Mouse (Mus musculus) thymus, postnatal 36 days (tissue): Measurements from ENCODE around the gene Dnajb4.

Experiments
- DNase-seq, 2 experiments: peaks; one replicate each; pipeline ENCODE4 v3.0.0; 2022; ENCODE audit warnings: mixed read lengths in 2 of 2

Dnajb4 gene

DNA sequence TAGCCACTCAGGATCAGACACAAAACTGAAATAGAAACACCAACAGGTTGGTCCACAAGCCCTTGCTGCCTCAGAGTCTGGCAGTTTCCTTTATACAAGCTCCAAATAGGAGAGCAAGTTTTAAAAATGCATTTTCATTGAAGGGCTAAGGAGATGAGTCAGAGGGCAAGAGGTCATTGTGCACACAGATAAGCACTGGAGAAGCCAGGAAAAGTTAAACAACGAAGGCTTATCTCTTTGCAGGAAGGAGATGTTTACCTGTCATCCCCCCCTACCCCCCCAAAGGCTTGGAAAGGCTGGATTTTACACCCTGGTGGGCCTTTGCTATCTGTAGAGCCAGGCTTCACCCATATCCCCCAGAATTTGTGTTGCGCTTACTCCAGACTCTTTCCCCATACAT lies 38.9 kb downstream of the Dnajb4 start:
- no peak for DNase-seq

- DNase-seq, result no peak
Observed at GRCm38 (mm10) chr3:152170407-152170806, 39.7 kb downstream of the Dnajb4 start.

DNA sequence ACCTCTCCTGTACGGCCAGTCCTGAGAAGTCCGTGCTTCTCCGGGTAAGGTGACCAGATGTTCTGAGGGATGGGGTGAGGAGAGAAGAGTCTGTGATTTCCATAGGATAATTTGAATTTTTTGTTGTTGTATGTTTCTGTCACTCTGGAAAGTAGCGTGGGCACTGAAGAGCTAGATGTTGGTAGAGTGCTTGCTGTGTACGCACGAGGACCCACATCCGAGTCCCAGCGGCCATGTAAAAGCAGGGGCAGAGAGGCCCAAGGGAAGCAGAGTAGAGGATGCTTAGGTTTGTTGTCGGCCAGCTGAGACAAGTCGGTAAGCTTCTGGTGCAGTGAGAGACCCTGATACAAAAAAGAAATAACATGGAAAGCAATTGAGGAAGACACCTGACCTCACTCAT lies 42.1 kb downstream of the Dnajb4 start:
- DNase-seq, result no peak

GRCm38 (mm10) chr3:152166699-152167451 lies 43.2 kb downstream of the Dnajb4 start:
- no peak for DNase-seq

- DNase-seq, result no peak
Observed at GRCm38 (mm10) chr3:152166099-152166423, 44.0 kb downstream of the Dnajb4 start, which contains the start of gene Gipc2. Gipc2 (minus strand) TSS chr3:152166230.

- DNase-seq, result peak; percentile 11 to 16
Observed at GRCm38 (mm10) chr3:152165351-152166098, 44.6 kb downstream of the Dnajb4 start.

DNA sequence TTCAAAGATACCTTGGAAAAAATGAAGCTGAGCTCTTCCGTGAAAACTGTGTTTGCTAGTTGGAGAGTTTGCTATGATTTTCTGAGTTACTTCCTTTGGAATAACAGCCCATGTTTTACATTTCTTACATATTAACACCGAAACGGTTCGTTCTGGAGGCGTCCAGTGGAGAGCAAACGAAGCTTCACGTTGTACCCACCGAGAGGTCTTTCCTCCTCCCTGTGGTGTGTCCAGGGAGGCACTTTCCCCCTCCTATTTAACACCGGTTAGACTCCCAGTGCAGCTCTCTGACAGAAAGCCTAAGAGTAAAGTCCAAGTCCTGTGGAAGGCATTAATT lies 45.1 kb downstream of the Dnajb4 start:
- DNase-seq, result no peak

- DNase-seq, result no peak
Observed at GRCm38 (mm10) chr3:152163320-152163719, 46.8 kb downstream of the Dnajb4 start.

GRCm38 (mm10) chr3:152160607-152161006 lies 49.5 kb downstream of the Dnajb4 start:
- DNase-seq, result no peak

GRCm38 (mm10) chr3:152159321-152159720 lies 50.8 kb downstream of the Dnajb4 start:
- no peak for DNase-seq

DNA sequence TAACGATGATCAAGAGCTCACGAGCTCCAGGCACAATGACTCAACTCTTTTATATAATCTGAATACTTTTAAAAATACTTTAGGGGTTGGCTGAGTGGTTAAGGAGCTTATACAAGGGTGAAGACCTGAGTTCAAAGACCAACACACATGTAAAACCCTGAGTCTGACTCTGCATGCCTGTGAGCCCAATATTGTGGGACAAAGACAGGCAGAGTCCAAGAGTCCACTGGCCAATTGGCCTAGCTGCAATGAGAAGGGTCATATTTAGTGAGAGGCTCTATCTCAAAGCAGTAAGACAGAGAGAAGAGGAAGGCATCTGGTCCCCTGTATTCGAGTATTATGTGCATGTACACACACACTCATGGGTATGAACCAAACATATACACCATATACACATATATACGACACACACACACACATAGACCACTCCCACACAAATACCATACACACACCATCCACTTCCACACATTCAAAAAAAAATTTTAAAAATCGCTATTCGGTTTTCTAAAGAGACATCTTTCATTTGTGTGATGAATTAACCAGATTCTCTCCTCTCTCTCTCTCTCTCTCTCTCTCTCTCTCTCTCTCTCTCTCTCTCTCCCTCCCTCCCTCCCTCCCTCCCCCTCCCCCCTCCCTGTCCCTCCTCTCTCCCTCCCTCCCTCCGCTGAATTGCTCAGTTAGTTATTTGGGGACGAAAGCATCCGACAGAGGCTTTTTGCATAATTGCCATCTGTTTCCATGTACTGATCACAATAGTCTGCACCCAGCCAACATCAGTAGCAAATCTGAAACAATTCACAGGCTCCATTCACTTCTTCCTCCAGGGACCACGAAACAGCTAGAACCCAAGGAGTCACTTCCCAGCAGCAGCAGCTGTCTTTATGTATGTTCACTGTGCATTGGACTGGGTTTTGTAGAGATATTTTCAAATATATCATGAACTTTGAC lies 51.5 kb downstream of the Dnajb4 start:
- DNase-seq, result no peak

DNA sequence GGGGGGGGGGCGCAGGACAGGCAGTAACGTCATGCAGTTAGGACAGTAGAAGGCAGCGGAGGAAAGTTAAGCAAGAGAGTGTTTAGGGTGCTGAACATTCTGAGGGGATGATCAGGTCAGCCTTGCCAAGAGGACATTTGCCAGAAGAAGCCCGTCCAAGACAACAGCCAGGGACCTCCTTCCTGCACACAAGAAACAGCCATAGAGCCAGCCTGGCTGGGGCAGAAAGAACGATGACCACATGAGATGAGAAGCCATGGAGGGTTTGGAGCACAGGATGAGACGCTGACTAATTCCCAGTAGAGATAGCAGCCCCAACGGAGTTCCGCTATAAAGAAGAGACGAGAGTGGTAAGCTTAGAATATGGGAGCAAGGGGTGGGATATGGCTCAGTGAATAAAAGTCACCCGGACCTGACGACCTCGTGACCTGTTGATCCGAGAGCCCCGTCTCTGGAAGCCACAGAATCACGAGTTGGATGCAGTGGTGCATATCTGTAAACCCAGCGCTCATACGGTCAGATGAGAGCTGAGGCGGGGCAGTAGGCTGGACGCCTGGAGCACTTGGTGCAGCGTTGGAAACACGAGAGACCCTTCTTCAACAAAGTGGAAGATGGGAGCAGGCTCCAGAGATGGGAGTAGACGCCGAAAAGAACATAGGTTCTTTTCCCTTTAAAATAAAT lies 53.1 kb downstream of the Dnajb4 start:
- DNase-seq, result no peak

- DNase-seq, result no peak
Observed at GRCm38 (mm10) chr3:152155296-152155948, 54.7 kb downstream of the Dnajb4 start.

DNA sequence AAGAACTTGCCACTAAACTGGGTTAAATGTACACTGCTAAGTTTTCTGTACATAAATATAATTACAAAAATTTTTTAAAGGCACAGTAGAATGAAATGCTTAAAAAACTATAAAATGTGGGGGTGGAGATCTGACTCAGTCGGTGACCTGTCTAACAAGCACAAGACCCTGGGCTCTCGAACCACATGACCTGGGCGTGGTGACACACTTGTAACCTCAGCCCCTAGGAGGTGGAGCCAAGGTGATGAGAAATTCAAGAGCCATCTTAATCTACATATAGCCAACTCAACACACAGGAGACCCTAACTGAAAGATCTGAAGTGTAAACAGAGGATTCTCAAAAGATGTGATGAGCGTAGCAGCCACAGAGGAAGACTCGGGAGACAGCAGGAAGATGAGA lies 56.0 kb downstream of the Dnajb4 start:
- no peak for DNase-seq

GRCm38 (mm10) chr3:152153152-152153551 lies 57.0 kb downstream of the Dnajb4 start:
- DNase-seq, result no peak

DNA sequence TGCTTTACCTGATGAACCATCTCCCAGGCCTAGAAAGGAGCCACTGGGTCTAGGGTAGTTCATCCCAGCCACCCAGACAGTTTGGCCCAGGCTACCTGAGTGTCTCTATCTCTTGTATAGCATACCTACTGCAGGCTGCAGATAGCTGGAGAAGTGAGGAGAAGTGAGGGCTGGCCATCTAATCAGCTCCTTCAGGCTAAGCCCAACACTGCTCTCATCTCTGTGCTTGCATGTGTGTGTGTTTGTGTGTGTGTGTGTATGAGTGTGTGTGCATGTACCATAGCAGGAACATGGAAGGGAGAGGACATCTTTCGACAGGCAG lies 57.7 kb downstream of the Dnajb4 start:
- no peak for DNase-seq

GRCm38 (mm10) chr3:152151725-152152482 lies 58.2 kb downstream of the Dnajb4 start:
- no peak for DNase-seq

- no peak for DNase-seq
Observed at GRCm38 (mm10) chr3:152149863-152150262, 60.2 kb downstream of the Dnajb4 start.

DNA sequence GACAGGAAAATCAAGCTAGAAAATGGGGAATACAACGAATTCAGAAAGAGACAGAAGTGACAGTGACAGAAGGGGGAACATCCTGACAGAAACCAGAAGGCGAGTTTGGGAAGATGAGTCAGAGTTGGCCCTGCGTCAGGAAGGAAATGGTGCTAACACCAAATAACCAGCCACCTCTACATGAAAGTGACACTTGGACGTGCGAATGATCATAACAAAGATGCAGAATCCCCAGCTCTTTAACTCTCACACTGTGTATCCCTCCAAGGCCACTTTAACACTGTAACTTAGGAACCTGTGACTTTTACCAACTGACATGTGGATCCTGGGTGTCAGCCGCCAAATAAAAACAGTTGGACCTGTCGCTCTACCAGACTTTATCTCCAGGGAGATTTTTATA lies 60.7 kb downstream of the Dnajb4 start:
- DNase-seq, result no peak

DNA sequence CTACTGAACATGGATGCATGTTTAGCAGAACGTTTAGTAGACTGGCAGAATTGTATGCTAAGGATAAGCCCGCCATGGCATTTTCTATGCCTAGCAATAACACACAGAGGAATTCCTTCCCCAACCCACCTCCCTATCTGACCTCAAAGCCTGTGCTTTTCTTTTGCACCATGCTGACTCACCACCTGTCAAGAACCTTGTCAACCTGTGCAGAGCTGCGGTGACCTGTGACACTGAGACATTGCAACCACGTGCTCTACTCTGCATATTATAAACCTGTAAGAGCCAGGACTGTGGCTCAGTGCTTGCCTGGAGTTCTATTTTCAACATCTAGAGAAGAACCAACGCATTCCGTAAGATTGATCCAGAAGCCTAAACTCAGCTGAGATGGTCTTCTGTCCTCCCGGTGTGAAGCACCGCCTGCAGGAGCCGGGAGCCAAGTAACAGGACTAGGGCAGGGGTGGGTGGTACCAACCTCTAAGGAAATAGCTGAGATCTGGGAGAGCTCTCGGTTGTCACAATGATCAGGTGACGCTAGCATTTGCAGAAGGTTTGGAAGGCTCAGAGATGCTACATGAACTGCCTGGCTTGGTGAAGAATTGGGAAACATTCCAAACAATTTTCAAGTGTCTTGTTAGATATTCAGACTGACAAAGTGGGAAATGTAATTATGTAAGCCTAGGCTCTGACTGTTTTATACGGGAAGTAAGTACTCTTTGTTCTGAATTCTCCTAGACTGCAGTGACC lies 62.8 kb downstream of the Dnajb4 start:
- no peak for DNase-seq

GRCm38 (mm10) chr3:152145186-152145585 lies 64.9 kb downstream of the Dnajb4 start:
- no peak for DNase-seq
